Mouse (Mus musculus): ENCODE measurements at regions not wholly inside any gene's neighbourhood (a gene's known extent, or its start where the extent isn't known, plus 50 kb on each side); places are given as distances from the start of the nearest gene placed in this dataset.

- no peak for DNase-seq
Observed at GRCm38 (mm10) chr1:137926326-137926725, 249.2 kb downstream of the Ptprc start.

- no peak for DNase-seq
Observed at GRCm38 (mm10) chr1:137924156-137924555, 251.4 kb downstream of the Ptprc start.

GRCm38 (mm10) chr1:137923705-137924104 lies 251.8 kb downstream of the Ptprc start:
- no peak for DNase-seq

- DNase-seq = no peak
Observed at GRCm38 (mm10) chr1:137922769-137923168, 252.7 kb downstream of the Ptprc start.

GRCm38 (mm10) chr1:137921592-137921991 lies 253.9 kb downstream of the Ptprc start:
- DNase-seq = no peak

- DNase-seq = no peak
Observed at GRCm38 (mm10) chr1:137919739-137920563, 255.6 kb downstream of the Ptprc start.

- DNase-seq = no peak
Observed at GRCm38 (mm10) chr1:137917449-137917848, 258.1 kb downstream of the Ptprc start.

GRCm38 (mm10) chr1:137906883-137907282 lies 268.6 kb downstream of the Ptprc start:
- DNase-seq = no peak

GRCm38 (mm10) chr1:137906477-137906876 lies 269.0 kb downstream of the Ptprc start:
- no peak for DNase-seq

GRCm38 (mm10) chr1:137905566-137905965 lies 269.9 kb downstream of the Ptprc start:
- no peak for DNase-seq

- no peak for DNase-seq
Observed at GRCm38 (mm10) chr1:137903351-137903750, 272.2 kb downstream of the Ptprc start.

GRCm38 (mm10) chr1:137902859-137903258 lies 272.6 kb downstream of the Ptprc start:
- DNase-seq = no peak

- no peak for DNase-seq
Observed at GRCm38 (mm10) chr1:137901996-137902395, 273.5 kb downstream of the Ptprc start.

- no peak for DNase-seq
Observed at GRCm38 (mm10) chr1:137901211-137901610, 274.3 kb downstream of the Ptprc start.

GRCm38 (mm10) chr1:137900621-137901071 lies 274.9 kb downstream of the Ptprc start:
- peak; percentile 51 for DNase-seq

- peak; percentile 57 for DNase-seq
Observed at GRCm38 (mm10) chr1:137899916-137900601, 275.4 kb downstream of the Ptprc start.

- no peak for DNase-seq
Observed at GRCm38 (mm10) chr1:137899305-137899704, 276.2 kb downstream of the Ptprc start.

GRCm38 (mm10) chr1:137898891-137899290 lies 276.6 kb downstream of the Ptprc start:
- DNase-seq = no peak

- DNase-seq = peak; percentile 83
Observed at GRCm38 (mm10) chr1:137898397-137898796, 277.1 kb downstream of the Ptprc start.

- DNase-seq = no peak
Observed at GRCm38 (mm10) chr1:137881656-137882055, 293.9 kb downstream of the Ptprc start.

- no peak for DNase-seq
Observed at GRCm38 (mm10) chr1:137874361-137874760, 301.1 kb downstream of the Ptprc start.

- no peak for DNase-seq
Observed at GRCm38 (mm10) chr1:137873628-137874027, 301.9 kb downstream of the Ptprc start.

- no peak for DNase-seq
Observed at GRCm38 (mm10) chr1:137865030-137865429, 310.5 kb downstream of the Ptprc start.

GRCm38 (mm10) chr1:137863506-137863905 lies 312.0 kb downstream of the Ptprc start:
- DNase-seq = no peak
